Mouse (Mus musculus): ENCODE results near the gene 2210017I01Rik. TPM values are rescaled to one million over a fixed set of nuclear protein-coding genes. Genes with fewer than 3 reads are reported as not detected.

2210017I01Rik gene
- total RNA-seq (2021): not detected

GRCm38 (mm10) chr3:92607392-92607791, at the start of gene 2210017I01Rik:
TSS of gene 2210017I01Rik (minus strand) at chr3:92607492.
- intact Hi-C loops (cut with DNase I): loop anchor here (10.0 kb wide), 1 partner anchor 213 kb away; no protein-coding TSS in a partner anchor
- DNase-seq (ENCODE audit: low spot score in 2 of 2): no peak

GRCm38 (mm10) chr3:92656826-92657225, 49.5 kb upstream of the 2210017I01Rik start, which contains the start of gene Lce1b:
TSS of gene Lce1b (minus strand) at chr3:92656926.
- DNase-seq (ENCODE audit: low spot score in 2 of 2): no peak
- intact Hi-C loops (cut with DNase I): no loop called here

GRCm38 (mm10) chr3:92648207-92648606, 40.9 kb upstream of the 2210017I01Rik start, which contains the start of gene Lce1a1:
TSS of gene Lce1a1 (minus strand) at chr3:92648307.
- intact Hi-C loops (cut with DNase I): no loop called here
- no peak for DNase-seq (ENCODE audit: low spot score in 2 of 2)

GRCm38 (mm10) chr3:92639854-92640253, 32.6 kb upstream of the 2210017I01Rik start:
- intact Hi-C loops (cut with DNase I): no loop called here
- DNase-seq (ENCODE audit: low spot score in 2 of 2): no peak

- no peak for DNase-seq (ENCODE audit: low spot score in 2 of 2)
- intact Hi-C loops (cut with DNase I): no loop called here
These were observed 31.3 kb upstream of the 2210017I01Rik start for GRCm38 (mm10) chr3:92638653-92638991.

GRCm38 (mm10) chr3:92637745-92638652, 30.7 kb upstream of the 2210017I01Rik start:
- intact Hi-C loops (cut with DNase I): no loop called here
- DNase-seq (ENCODE audit: low spot score in 2 of 2): no peak

GRCm38 (mm10) chr3:92621560-92621959, 14.3 kb upstream of the 2210017I01Rik start, which contains the start of gene Lce6a:
TSS of gene Lce6a (minus strand) at chr3:92621660.
- no peak for DNase-seq (ENCODE audit: low spot score in 2 of 2)
- intact Hi-C loops (cut with DNase I): no loop called here

GRCm38 (mm10) chr3:92609804-92610203, 2.5 kb upstream of the 2210017I01Rik start:
- intact Hi-C loops (cut with DNase I): loop anchor here (10.0 kb wide), 1 partner anchor 215 kb away; no protein-coding TSS in a partner anchor
- DNase-seq (ENCODE audit: low spot score in 2 of 2): no peak

GRCm38 (mm10) chr3:92602169-92602568, 5.1 kb downstream of the 2210017I01Rik start:
- intact Hi-C loops (cut with DNase I): loop anchor here (2.0 to 10.0 kb wide), 2 partner anchors 207 to 451 kb away; no protein-coding TSS in a partner anchor
- no peak for DNase-seq (ENCODE audit: low spot score in 2 of 2)

- intact Hi-C loops (cut with DNase I): loop anchor here (10.0 kb wide), 1 partner anchor 206 kb away; no protein-coding TSS in a partner anchor
- no peak for DNase-seq (ENCODE audit: low spot score in 2 of 2)
These were observed 6.8 kb downstream of the 2210017I01Rik start for GRCm38 (mm10) chr3:92600456-92600855.

GRCm38 (mm10) chr3:92599973-92600372, 7.3 kb downstream of the 2210017I01Rik start:
- intact Hi-C loops (cut with DNase I): loop anchor here (10.0 kb wide), 1 partner anchor 205 kb away; no protein-coding TSS in a partner anchor
- DNase-seq (ENCODE audit: low spot score in 2 of 2): no peak

- intact Hi-C loops (cut with DNase I): no loop called here
- DNase-seq (ENCODE audit: low spot score in 2 of 2): no peak
These were observed 8.9 kb downstream of the 2210017I01Rik start for GRCm38 (mm10) chr3:92598429-92598828.

GRCm38 (mm10) chr3:92588858-92589257, 18.4 kb downstream of the 2210017I01Rik start, which contains the start of gene Smcp:
TSS of gene Smcp (minus strand) at chr3:92588997.
- intact Hi-C loops (cut with DNase I): no loop called here

GRCm38 (mm10) chr3:92587190-92587589, 20.1 kb downstream of the 2210017I01Rik start:
- intact Hi-C loops (cut with DNase I): no loop called here
- no peak for DNase-seq (ENCODE audit: low spot score in 2 of 2)

More at GRCm38 (mm10) chr3:92588858-92589257, 18.4 kb downstream of the 2210017I01Rik start, which contains the start of gene Smcp:
- DNase-seq (ENCODE audit: low spot score in 2 of 2): no peak

GRCm38 (mm10) chr3:92585055-92585454, 22.2 kb downstream of the 2210017I01Rik start:
- intact Hi-C loops (cut with DNase I): no loop called here
- DNase-seq (ENCODE audit: low spot score in 2 of 2): no peak

- intact Hi-C loops (cut with DNase I): no loop called here
These were observed 24.0 kb downstream of the 2210017I01Rik start for GRCm38 (mm10) chr3:92583164-92583826.

GRCm38 (mm10) chr3:92579508-92579907, 27.8 kb downstream of the 2210017I01Rik start:
- intact Hi-C loops (cut with DNase I): no loop called here
- DNase-seq (ENCODE audit: low spot score in 2 of 2): no peak

More at GRCm38 (mm10) chr3:92583164-92583826, 24.0 kb downstream of the 2210017I01Rik start:
- DNase-seq (ENCODE audit: low spot score in 2 of 2): no peak

GRCm38 (mm10) chr3:92578652-92579413, 28.5 kb downstream of the 2210017I01Rik start:
- intact Hi-C loops (cut with DNase I): no loop called here
- DNase-seq (ENCODE audit: low spot score in 2 of 2): no peak

- DNase-seq (ENCODE audit: low spot score in 2 of 2): no peak
- intact Hi-C loops (cut with DNase I): no loop called here
These were observed 33.7 kb downstream of the 2210017I01Rik start, which contains the start of gene Ivl for GRCm38 (mm10) chr3:92573449-92574041. TSS of gene Ivl (minus strand) at chr3:92573735.
